Mouse (Mus musculus): ENCODE results near the gene Tmem254b.
"Not testable (repeated sequence)": the region's sequence is repeated elsewhere in the genome, so short reads cannot be mapped to it uniquely, and the experiment has no call there.

Gene Tmem254b

DNA sequence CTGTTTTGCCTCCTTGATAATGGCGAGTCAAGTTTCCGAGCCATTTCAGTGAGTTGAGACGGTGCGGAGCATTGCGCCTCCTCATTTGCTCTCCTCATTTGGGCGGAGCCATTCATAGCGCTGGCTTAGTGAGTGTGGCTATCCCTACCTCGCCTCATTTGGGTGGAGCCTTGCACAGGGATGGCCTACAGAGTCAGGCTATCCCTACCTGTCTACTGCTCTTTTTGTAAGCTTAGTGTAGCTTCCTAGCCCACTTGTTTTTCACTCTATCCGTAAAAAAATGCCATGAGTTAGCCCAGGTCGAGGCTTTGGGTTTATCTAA, at the start of gene Tmem254b:
TSS of gene Tmem254b (minus strand) at position 116 of the 322 bp plus-strand sequence.
- CTCF ChIA-PET, POLR2A ChIA-PET: not testable (repeated sequence)

DNA sequence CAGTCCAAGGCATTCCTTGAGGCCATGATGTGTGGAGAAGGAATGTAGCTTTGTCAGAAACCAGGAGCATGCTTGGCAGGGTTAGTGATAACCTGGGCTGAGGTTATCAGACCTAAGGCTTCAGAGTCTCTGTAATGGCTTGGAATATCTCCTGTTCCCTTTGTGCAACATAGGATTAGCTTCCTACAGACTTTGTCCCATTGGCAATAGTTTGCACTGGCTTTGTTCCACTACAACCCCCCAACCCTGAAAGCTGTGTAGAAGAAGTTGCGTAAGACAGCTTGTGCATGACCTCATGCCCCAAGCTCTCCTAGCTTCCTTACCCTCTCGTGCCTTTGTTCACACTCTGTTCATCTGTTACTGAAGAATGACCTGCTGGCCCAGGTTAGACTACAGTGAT, 30.3 kb upstream of the Tmem254b start:
- POLR2A ChIA-PET, CTCF ChIA-PET: not testable (repeated sequence)

DNA sequence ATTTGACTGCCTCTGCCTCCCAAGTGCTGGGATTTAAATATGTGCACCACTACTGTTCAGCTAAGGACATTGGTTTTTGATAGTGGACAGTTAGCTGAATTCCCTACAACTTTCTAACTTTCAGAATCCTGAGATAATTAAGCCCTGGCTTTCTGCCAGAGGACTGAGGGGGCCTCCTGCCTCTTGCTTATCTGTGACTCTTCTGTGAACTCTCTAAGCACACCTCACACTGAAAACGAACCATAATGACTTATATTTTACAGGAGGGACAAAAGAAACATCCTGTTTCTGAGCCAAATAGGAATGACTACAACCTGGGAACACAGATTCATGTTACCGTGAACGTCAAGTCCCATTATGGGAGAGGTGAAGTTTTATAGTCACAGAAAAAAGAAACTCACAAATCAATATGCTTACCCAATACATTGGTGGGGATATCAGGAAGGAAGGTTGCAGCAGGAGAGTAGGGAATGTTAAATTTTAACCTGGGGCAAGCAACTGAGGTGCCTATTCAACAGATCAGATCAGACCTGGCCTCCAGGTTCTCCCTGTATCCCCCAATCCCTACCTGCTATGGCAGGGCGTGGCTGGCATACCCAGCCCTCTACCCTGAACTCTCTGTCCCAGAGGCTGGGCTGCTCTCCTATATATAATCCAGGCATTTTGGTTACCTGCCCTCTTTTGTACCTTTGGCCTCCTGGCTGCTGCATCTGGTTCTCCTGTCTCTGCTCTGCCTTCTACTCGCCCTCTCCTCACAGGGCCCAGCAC, 9.6 kb upstream of the Tmem254b start:
- POLR2A ChIA-PET, CTCF ChIA-PET: not testable (repeated sequence)

DNA sequence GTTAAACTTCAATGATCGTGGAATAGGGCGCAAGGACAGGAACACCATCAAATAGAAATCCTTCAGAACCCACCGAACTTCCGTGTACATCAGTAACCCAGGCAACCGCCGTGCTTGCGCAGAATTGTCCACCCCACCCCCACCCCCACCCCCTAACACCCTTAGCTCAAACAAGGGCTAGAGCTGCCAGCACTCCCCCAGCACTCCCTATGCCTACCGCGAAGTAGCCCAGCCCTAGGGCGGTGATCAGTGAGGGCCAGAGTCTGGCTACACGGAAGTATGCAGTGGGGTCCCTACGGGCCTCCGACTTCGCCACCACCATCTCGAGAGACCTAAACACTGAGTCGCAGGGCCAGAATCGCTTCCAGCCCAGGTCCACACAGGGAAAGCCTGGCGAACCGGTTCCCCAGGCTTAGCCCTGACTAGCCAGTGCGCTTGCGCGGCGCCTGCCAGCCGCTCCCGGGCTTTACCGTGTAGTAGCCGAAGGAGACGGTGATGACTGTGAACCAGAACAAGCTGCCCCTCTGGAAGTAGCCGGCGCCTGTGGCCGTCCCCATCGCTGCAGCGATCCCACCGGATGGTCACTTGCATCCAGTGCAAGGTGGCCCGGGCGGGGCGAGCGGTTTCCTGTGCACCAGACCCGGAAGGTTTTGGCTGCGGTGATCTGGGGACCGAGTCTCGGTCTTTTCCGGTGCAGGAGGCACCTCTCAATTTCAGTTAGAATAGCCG, 480 bp downstream of the Tmem254b start:
- POLR2A ChIA-PET = not testable (repeated sequence)

DNA sequence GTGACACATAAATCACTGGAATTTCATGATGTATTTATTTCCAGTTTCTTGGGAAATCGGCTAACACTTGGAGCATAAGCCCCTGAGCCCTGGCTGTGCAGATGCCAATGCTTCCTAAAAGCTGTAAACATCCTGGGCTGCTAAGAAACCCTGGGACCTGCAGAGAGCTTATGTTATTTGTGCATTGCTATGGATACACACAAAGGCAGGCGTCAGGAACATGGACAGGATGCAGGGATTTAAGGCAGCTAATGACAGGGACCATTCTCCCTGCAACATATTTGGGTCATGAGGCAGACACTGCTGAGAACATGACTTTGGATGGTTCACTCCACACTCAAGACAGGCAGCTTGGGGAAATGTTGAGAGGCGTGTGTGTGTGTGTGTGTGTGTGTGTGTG, 9.0 kb downstream of the Tmem254b start:
- POLR2A ChIA-PET, CTCF ChIA-PET: not testable (repeated sequence)

More for the DNA sequence above, 480 bp downstream of the Tmem254b start:
- CTCF ChIA-PET = not testable (repeated sequence)

DNA sequence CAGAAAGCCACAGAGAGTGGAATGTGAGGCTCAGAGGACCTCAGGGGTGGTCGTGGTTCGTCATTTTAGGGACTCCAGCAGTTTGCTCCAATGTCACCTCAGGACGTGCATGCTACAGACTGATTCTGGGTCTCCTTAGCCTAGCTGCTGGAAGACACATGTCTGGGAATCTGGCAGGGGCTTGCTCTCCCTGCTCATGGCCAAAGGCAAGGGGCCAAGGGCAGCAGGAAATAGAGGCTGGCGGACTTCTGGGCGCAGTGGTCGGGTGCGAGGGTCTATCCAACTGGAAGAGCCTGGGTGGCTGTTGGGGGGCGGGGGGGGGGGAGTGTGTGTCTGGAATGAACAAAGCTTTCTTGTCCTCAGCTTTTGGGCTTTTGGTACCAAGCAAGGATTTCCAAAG, 18.5 kb downstream of the Tmem254b start:
- POLR2A ChIA-PET, CTCF ChIA-PET: not testable (repeated sequence)

DNA sequence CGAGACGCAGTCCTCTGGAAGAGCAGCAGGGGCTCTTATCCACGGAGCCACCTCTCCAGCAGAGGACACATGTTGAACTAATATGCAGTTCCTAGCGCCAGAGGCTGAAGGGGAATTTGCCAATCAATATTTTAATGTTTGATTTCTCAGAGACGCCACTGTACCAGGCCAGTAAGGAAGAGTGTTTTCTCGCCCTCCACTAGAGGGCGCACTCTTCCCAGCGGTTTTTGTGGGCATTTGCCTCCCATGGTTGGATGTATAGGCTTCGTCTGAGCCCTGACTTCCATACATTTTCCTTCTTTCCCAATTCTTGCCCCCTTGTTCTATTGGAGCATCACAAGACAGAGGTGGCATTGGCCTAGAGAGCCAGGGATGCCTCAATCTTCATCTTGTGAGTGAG, 20.2 kb downstream of the Tmem254b start:
- CTCF ChIA-PET, POLR2A ChIA-PET: not testable (repeated sequence)

DNA sequence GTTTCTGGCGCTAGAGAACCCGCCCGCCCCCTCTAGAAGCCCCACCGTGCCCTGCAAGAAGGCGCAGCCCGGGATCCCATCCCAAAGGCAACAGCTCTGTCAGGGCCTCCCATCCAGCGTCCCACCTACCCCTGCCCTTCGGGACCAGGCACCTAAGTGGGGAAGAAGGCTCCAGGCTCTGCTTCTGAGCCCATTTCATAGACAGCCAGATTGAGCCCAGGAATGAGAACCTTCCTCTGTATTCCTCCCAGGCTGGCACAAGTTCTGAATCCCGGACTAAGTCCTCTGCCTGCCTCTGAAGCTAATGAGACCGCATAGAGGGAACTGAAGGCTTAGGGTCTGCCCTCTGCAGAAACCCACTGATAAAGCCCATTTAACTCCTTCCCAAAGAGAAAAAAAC, 24.5 kb downstream of the Tmem254b start, which contains the start of gene Plac9b:
TSS of gene Plac9b (minus strand) at position 101 of the 400 bp plus-strand sequence.
- POLR2A ChIA-PET, CTCF ChIA-PET: not testable (repeated sequence)

DNA sequence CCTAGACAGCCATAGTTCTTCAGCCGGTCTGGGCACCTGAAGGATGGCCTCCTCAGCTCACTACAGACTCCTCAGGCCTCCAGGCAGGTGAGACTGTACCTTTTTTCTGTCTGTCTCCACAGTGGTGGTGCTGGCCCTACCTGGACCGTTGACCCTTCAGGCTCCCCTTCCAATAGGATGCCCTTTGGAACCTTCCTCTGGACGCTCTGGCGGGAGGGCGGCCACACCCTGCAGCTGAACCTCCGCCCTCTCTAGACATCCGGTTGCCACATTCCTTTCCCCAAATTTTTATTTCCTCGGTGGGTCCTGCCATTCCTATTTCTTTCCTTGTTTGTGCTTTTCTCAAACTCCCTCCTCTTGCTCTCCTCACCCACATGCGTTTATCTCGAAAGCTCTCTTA, 25.2 kb downstream of the Tmem254b start:
- POLR2A ChIA-PET, CTCF ChIA-PET: not testable (repeated sequence)

DNA sequence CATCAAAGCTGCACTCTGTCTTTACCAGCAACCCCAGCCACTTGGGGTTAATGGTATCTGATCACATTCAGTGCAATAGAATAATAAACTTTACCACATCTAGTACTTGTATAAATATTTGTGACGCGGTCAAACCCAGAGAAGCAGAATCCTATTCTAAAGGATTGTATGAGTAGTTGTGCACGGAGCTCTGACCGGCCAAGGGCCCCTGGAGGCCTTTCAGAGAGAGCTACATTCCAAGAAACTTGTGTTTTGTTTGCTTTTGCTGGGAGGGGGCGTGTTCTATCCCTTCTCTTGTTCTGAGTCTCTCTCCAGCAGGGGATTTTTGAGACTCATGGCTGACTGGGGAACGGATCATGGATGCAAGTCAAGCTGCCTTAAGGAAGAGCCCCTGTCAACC, 31.8 kb downstream of the Tmem254b start:
- POLR2A ChIA-PET, CTCF ChIA-PET: not testable (repeated sequence)

DNA sequence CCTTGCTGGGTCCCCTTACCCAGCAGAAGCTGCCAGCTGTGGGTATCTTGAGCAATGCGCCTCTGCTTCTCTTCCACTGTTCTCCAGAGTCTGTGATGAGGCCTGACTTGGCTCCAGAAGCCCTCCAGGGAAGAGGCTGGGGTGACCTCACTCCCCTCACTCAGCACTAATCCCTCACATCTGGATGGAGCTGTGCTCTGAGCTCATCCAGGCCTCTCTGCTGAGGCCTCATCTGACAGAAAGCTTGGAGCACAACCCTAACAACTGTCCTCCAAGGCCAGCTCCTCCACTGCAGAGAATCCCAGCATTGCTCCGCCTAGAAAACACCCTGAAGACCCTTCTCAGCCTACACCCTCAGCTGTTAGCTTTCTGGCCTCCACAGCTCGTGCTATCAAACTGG, 32.9 kb downstream of the Tmem254b start:
- CTCF ChIA-PET, POLR2A ChIA-PET: not testable (repeated sequence)

DNA sequence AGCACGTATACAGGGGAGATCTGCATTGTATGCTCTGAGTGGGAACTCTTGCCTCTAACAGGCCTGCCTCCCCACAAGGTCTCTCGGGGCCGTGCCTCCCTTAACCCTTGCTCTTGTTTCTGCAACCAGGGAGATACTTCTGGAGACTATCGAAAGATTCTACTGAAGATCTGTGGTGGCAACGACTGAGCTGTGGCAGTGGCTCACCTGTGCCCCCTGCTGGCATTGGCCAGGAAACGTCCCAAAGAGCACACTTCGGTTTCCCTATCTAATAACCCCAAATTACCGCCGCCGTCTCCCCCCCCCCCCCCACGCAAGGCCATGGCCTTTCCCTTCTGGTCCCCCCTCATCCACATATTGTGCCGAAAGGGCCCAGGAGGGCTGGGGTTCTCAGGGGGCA, 41.6 kb downstream of the Tmem254b start:
- CTCF ChIA-PET, POLR2A ChIA-PET: not testable (repeated sequence)

DNA sequence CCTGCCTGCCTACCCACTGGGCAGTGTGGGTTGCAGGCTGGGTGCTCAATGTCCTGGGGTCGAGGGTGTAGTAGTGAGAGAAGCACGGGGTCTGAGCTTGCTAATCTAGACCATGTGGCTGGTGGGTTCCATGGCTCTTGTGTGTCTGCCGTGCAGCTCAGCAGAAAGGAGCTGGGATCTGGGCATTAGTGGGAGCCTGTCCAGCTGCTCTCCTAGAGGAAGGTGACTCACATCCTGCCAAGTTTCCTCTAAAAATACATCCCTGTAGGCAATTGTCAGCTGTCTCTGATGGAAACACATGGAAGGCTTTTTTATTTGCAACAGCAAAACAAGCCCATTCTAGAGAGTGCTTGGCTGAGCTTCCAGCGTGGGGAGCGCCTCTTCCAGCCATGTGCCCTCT, 44.4 kb downstream of the Tmem254b start:
- CTCF ChIA-PET, POLR2A ChIA-PET: not testable (repeated sequence)

DNA sequence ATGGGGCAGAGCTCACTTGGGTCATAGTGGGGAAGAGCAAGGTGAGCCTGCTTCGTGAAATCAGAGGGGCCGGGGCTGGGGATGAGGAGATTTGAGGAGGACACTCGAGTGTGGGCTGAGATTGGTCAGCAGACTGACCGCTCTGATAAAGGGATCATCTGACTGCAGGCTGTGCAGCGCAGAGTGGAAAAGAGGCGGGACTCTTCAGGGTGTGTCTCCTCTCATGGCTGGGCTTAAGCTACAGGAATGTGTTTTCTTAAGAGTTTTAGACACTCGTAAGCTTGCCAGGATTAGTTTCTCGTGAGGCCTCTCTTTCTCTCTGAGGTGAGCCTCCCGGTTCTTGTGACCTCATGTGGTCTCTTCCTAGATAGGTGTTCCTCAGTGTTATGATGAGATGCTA, 45.7 kb downstream of the Tmem254b start:
- POLR2A ChIA-PET, CTCF ChIA-PET: not testable (repeated sequence)

DNA sequence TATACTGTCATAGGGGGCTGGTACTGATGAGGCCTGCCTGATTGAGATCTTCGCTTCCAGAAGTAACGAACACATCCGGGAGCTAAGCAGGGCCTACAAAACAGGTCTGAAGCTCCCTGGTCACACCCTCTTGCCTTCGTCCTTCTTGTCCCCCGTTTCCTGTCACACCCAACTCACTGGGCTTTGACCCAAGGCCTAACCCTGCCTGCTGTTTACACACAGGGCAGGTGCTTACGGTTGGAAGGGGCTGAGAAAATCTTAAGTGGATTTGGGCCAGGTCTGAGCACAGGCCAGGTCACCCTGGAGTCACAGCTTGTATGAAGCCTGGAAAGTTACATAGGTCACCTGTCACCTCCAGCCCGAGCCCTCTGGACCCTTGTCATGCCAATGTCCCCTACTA, 50.8 kb downstream of the Tmem254b start:
- POLR2A ChIA-PET, CTCF ChIA-PET: not testable (repeated sequence)
